Mouse (Mus musculus) E14TG2a.4 (cell line): ENCODE data around the gene Pakap.

Experiments used
- H3K27me3 ChIP-seq: 2 replicates; pipeline ENCODE4 v1.6.1; 2014; ENCODE audit warnings: low read length, control low read depth; ENCODE audit not compliant: insufficient read depth
- H3K36me3 ChIP-seq: 2 replicates; pipeline ENCODE4 v1.6.1; 2014; ENCODE audit warnings: low read length, control low read depth; ENCODE audit not compliant: insufficient read depth
- H3K4me1 ChIP-seq: replicated peaks from 2 replicates; pipeline ENCODE4 v1.6.1; 2014; ENCODE audit warnings: low read depth, low read length, control low read depth
- H3K4me3 ChIP-seq: replicated peaks from 2 replicates; pipeline ENCODE4 v1.5.1; 2014; ENCODE audit warnings: mild to moderate bottlenecking, low read length
- H3K9me3 ChIP-seq: 2 replicates; pipeline ENCODE4 v1.6.1; 2014; ENCODE audit warnings: low read length, control low read depth
- CTCF ChIP-seq: conservative IDR thresholded peaks from 2 replicates; pipeline ENCODE4 v1.5.1; 2014; ENCODE audit warnings: low read length
- NANOG ChIP-seq: IDR thresholded peaks from 2 replicates; pipeline ENCODE4 v1.6.1; 2014; ENCODE audit warnings: borderline replicate concordance, low read length, mixed read lengths
- POU5F1 ChIP-seq: IDR thresholded peaks from 2 replicates; pipeline ENCODE4 v1.6.1; 2014; ENCODE audit warnings: low read length, borderline replicate concordance

Gene Pakap

GRCm38 (mm10) chr4:57920522-57920921 lies 352.5 kb downstream of the Pakap start:
- Histone ChIP-seq H3K4me3 (peak overlapping the region; percentile 75; the same call in 1 of the 2 replicates), H3K36me3 (no peaks in the 10 kb centered on the region)

GRCm38 (mm10) chr4:57922171-57922570 lies 354.2 kb downstream of the Pakap start:
- no peaks in the 10 kb centered on the region for H3K9me3 ChIP-seq
- TF ChIP-seq POU5F1 (no peak), CTCF (no peak), NANOG (no peak)
- H3K27me3 ChIP-seq, result no peaks in the 10 kb centered on the region
- H3K4me1 ChIP-seq, result peaks cover 77% of the 10 kb centered on the region
- H3K4me3 ChIP-seq, result 0 out of 2 replicates have a peak overlapping the region, but pooled peaks have one; percentile 5
- no peaks in the 10 kb centered on the region for H3K36me3 ChIP-seq

More at GRCm38 (mm10) chr4:57920522-57920921, 352.5 kb downstream of the Pakap start:
- Histone ChIP-seq H3K27me3 (peaks cover 1% of the 10 kb centered on the region; the same call in 1 of the 2 replicates), H3K4me1 (peaks cover 89% of the 10 kb centered on the region), H3K9me3 (no peaks in the 10 kb centered on the region)
- TF ChIP-seq POU5F1 (no peak), NANOG (peak; percentile 100)

- no peaks in the 10 kb centered on the region for H3K36me3 ChIP-seq
- no peak for TF ChIP-seq CTCF
- TF ChIP-seq NANOG, result no peak
- no peak for TF ChIP-seq POU5F1
- peaks cover 61% of the 10 kb centered on the region for H3K4me1 ChIP-seq
- no peak overlapping the region for H3K4me3 ChIP-seq
- H3K27me3 ChIP-seq, result no peaks in the 10 kb centered on the region
- no peaks in the 10 kb centered on the region for H3K9me3 ChIP-seq
Measured at GRCm38 (mm10) chr4:57924556-57925071, 356.6 kb downstream of the Pakap start.

- Histone ChIP-seq H3K36me3 (no peaks in the 10 kb centered on the region), H3K4me3 (no peak overlapping the region), H3K4me1 (peaks cover 33% of the 10 kb centered on the region), H3K27me3 (no peaks in the 10 kb centered on the region), H3K9me3 (peaks cover 7% of the 10 kb centered on the region)
- TF ChIP-seq CTCF, result peak; percentile 88
- TF ChIP-seq NANOG, result no peak
Measured at GRCm38 (mm10) chr4:57927464-57928205, 359.7 kb downstream of the Pakap start.

GRCm38 (mm10) chr4:57930559-57931170 lies 362.7 kb downstream of the Pakap start:
- H3K36me3 ChIP-seq, result no peaks in the 10 kb centered on the region
- no peak for TF ChIP-seq CTCF
- TF ChIP-seq NANOG, result no peak
- TF ChIP-seq POU5F1, result no peak
- H3K9me3 ChIP-seq, result peaks cover 12% of the 10 kb centered on the region
- H3K4me1 ChIP-seq, result peaks cover 29% of the 10 kb centered on the region
- no peak overlapping the region for H3K4me3 ChIP-seq
- H3K27me3 ChIP-seq, result no peaks in the 10 kb centered on the region

GRCm38 (mm10) chr4:57934181-57934580 lies 366.2 kb downstream of the Pakap start:
- peaks cover 12% of the 10 kb centered on the region for H3K9me3 ChIP-seq
- H3K4me1 ChIP-seq, result peaks cover 34% of the 10 kb centered on the region
- TF ChIP-seq NANOG (peak; percentile 30; the same call in 1 of the 2 replicates), POU5F1 (no peak), CTCF (no peak)
- H3K36me3 ChIP-seq, result no peaks in the 10 kb centered on the region
- H3K4me3 ChIP-seq, result no peak overlapping the region
- H3K27me3 ChIP-seq, result no peaks in the 10 kb centered on the region

GRCm38 (mm10) chr4:57937292-57937691 lies 369.3 kb downstream of the Pakap start:
- Histone ChIP-seq H3K36me3 (peaks cover 8% of the 10 kb centered on the region; the same call in 1 of the 2 replicates), H3K4me1 (peaks cover 34% of the 10 kb centered on the region)

GRCm38 (mm10) chr4:57940631-57941030 lies 372.7 kb downstream of the Pakap start:
- H3K4me3 ChIP-seq, result no peak overlapping the region
- peaks cover 14% of the 10 kb centered on the region for H3K4me1 ChIP-seq
- TF ChIP-seq NANOG (no peak), CTCF (no peak), POU5F1 (no peak)
- no peaks in the 10 kb centered on the region for H3K9me3 ChIP-seq
- peaks cover 41% of the 10 kb centered on the region for H3K36me3 ChIP-seq
- H3K27me3 ChIP-seq, result no peaks in the 10 kb centered on the region

More at GRCm38 (mm10) chr4:57937292-57937691, 369.3 kb downstream of the Pakap start:
- Histone ChIP-seq H3K9me3 (peaks cover 8% of the 10 kb centered on the region), H3K27me3 (no peaks in the 10 kb centered on the region), H3K4me3 (no peak overlapping the region)
- no peak for TF ChIP-seq CTCF
- TF ChIP-seq NANOG, result no peak
- no peak for TF ChIP-seq POU5F1
